Comparison of ENCODE assay signal across 8 mouse cellular contexts in genomic region chr10:18329096-18330038, GRCm38 (mm10). TPM values are rescaled to one million over a fixed set of nuclear protein-coding genes. Genes with fewer than 3 reads are reported as not detected.
DNase-seq lines count a peak whose midpoint lies in the region; ATAC-seq and TF ChIP-seq lines count a peak whose summit lies in the region.

No protein-coding gene starts in this region.

- peak; percentile 66 to 68 for DNase-seq in urinary bladder, adult 18-20 months (ENCODE audit: low spot score in 2 of 2)
- DNase-seq in urinary bladder, postnatal 10 days (ENCODE audit: low spot score), result no peak
- DNase-seq in embryonic facial prominence, embryonic 10.5 days (ENCODE audit: low spot score), result peak; percentile 59
- no peak for DNase-seq in heart, embryonic 10.5 days (ENCODE audit: low spot score)
- DNase-seq in kidney, adult 8-10 months, result peak; percentile 16 to 55
- no peak for DNase-seq in right cerebral cortex, adult 18-20 months

- H3K4me1 ChIP-seq in embryonic facial prominence, embryonic 10.5 days, result peaks cover 31% of the 10 kb centered on the region
- peaks cover 23% of the 10 kb centered on the region for H3K4me1 ChIP-seq in heart, embryonic 10.5 days
- peaks cover 11% of the 10 kb centered on the region for H3K4me1 ChIP-seq in lung, embryonic 16.5 days (replicated peaks; ENCODE audit: control insufficient read depth, insufficient read depth, low read length)
- H3K4me1 ChIP-seq in small intestine, adult 2 months (ENCODE audit: control insufficient read depth, insufficient read depth, insufficient read length, low read length), result peaks cover 2% of the 10 kb centered on the region

- peak overlapping the region; percentile 83 for H3K27ac ChIP-seq in embryonic facial prominence, embryonic 10.5 days (replicated peaks)
- peak overlapping the region; percentile 82 for H3K27ac ChIP-seq in heart, embryonic 10.5 days
- 0 out of 2 replicates have a peak overlapping the region, but pooled peaks have one; percentile 20 for H3K27ac ChIP-seq in lung, embryonic 16.5 days (ENCODE audit: low read length)
- H3K27ac ChIP-seq in small intestine, adult 2 months (ENCODE audit: insufficient read depth, low read depth, low read length), result no peak overlapping the region

- peak; percentile 39; the same call in 1 of the 2 replicates for ATAC-seq in lung, embryonic 16.5 days (ENCODE audit: low read depth)

- H3K4me3 ChIP-seq in embryonic facial prominence, embryonic 10.5 days, result peak overlapping the region; percentile 54
- H3K4me3 ChIP-seq in heart, embryonic 10.5 days, result peak overlapping the region; percentile 57
- H3K4me3 ChIP-seq in lung, embryonic 16.5 days (ENCODE audit: low read length), result peak overlapping the region; percentile 37
- peak overlapping the region; percentile 32 for H3K4me3 ChIP-seq in small intestine, adult 2 months (ENCODE audit: low read depth, low read length)

- no peak for TF ChIP-seq POLR2A in small intestine, adult 2 months (IDR thresholded peaks at IDR 0.05; ENCODE audit: low read depth, low read length)

- peak overlapping the region; percentile 59 for H3K4me2 ChIP-seq in lung, embryonic 16.5 days (ENCODE audit: low read depth, low read length)

- no peak for TF ChIP-seq CTCF in small intestine, adult 2 months (IDR thresholded peaks at IDR 0.05; ENCODE audit: extremely low read depth, insufficient read length, insufficient replicate concordance, low read depth, low read length)

- no peaks in the 10 kb centered on the region for H3K27me3 ChIP-seq in embryonic facial prominence, embryonic 10.5 days (replicated peaks; ENCODE audit: low read depth, poor library complexity, severe bottlenecking)
- H3K27me3 ChIP-seq in heart, embryonic 10.5 days (ENCODE audit: insufficient read depth, poor library complexity, severe bottlenecking), result no peaks in the 10 kb centered on the region
- H3K27me3 ChIP-seq in lung, embryonic 16.5 days (ENCODE audit: control insufficient read depth, insufficient read depth, low read depth, low read length), result no peaks in the 10 kb centered on the region
- H3K27me3 ChIP-seq in small intestine, adult 2 months (ENCODE audit: control insufficient read depth, insufficient read depth, low read length), result no peaks in the 10 kb centered on the region

- peak overlapping the region; percentile 56 for H3K9ac ChIP-seq in lung, embryonic 16.5 days (ENCODE audit: low read length)

- 4% methylated on average over 23 of the region's 23 CpGs for WGBS in embryonic facial prominence, embryonic 10.5 days
- 2% methylated on average over 23 of the region's 23 CpGs for WGBS in heart, embryonic 10.5 days
- WGBS in lung, embryonic 16.5 days, result 7% methylated on average over 22 of the region's 23 CpGs
- WGBS in small intestine, adult 2 months, result 20% methylated on average over 23 of the region's 23 CpGs

- no peaks in the 10 kb centered on the region for H3K9me3 ChIP-seq in embryonic facial prominence, embryonic 10.5 days
- no peaks in the 10 kb centered on the region for H3K9me3 ChIP-seq in heart, embryonic 10.5 days
- H3K9me3 ChIP-seq in lung, embryonic 16.5 days (ENCODE audit: control insufficient read depth, low read length), result no peaks in the 10 kb centered on the region

- H3K36me3 ChIP-seq in embryonic facial prominence, embryonic 10.5 days (replicated peaks), result no peaks in the 10 kb centered on the region
- no peaks in the 10 kb centered on the region for H3K36me3 ChIP-seq in heart, embryonic 10.5 days
- no peaks in the 10 kb centered on the region for H3K36me3 ChIP-seq in lung, embryonic 16.5 days (ENCODE audit: control insufficient read depth, insufficient read depth, low read length)
- H3K36me3 ChIP-seq in small intestine, adult 2 months (ENCODE audit: control insufficient read depth, insufficient read depth, low read length), result no peaks in the 10 kb centered on the region

RNA-seq across cellular contexts. Expression of gene Nhsl1, which starts 10.6 kb away (rescaled TPM):
- polyA plus RNA-seq in embryonic facial prominence, embryonic 10.5 days (2016; fragmentation: Nextera tagmentation; extraction: Ambion mirVana), result 12.6 and 12.9 TPM in 2 replicates
- polyA plus RNA-seq in heart, embryonic 10.5 days (2016; fragmentation: Nextera tagmentation; extraction: Ambion mirVana), result 10.6 and 14.9 TPM in 2 replicates
- polyA plus RNA-seq in lung, embryonic 16.5 days (2015; fragmentation: Nextera tagmentation; extraction: Ambion mirVana), result 4.4 and 4.6 TPM in 2 replicates
- 13.4 and 44.6 TPM in 2 replicates for polyA plus RNA-seq in small intestine, adult 2 months (2012; rRNA removed)

Comparison
In these comparisons a context has a peak if more than half of its experiments do, and no peak if none do; other contexts are left out.
1. DNase-seq: peak in urinary bladder, adult 18-20 months (2 of 2), embryonic facial prominence, embryonic 10.5 days (single experiment) and kidney, adult 8-10 months (2 of 2); none in urinary bladder, postnatal 10 days (single experiment), heart, embryonic 10.5 days (single experiment) and right cerebral cortex, adult 18-20 months (single experiment).
2. Peak in every context shown above with its lines, with median percentiles within 50 percentile points of each other: H3K4me3 ChIP-seq.